Mouse (Mus musculus) stomach, embryonic 14.5 days (tissue): ENCODE results near the gene Dtx4. TPM values are rescaled to one million over a fixed set of nuclear protein-coding genes. Genes with fewer than 3 reads are reported as not detected.

Experiments
- ATAC-seq: fragments of 200-750 bp; cut with Nextera tagmentation; 2 replicates; pipeline ENCODE4 v1.8.0; 2017; ENCODE audit warnings: low read depth, moderate TSS enrichment; ENCODE audit not compliant: insufficient number of reproducible peaks, insufficient read depth, low FRiP score
- H3K27ac ChIP-seq: fragments of 300-500 bp; sonication (generic); 2 replicates; pipeline ENCODE4 v1.5.1; 2014; ENCODE audit warnings: mild to moderate bottlenecking, low read length, moderate library complexity, mixed read lengths
- H3K27me3 ChIP-seq: fragments of 300-500 bp; sonication (generic); 2 replicates; pipeline ENCODE4 v1.6.1; 2014; ENCODE audit warnings: low read length, control low read depth, mixed read lengths; ENCODE audit not compliant: control insufficient read depth, insufficient read depth
- H3K36me3 ChIP-seq: fragments of 300-500 bp; sonication (generic); 2 replicates; pipeline ENCODE4 v1.6.1; 2014; ENCODE audit warnings: mild to moderate bottlenecking, control low read depth, low read length, moderate library complexity, mixed read lengths; ENCODE audit not compliant: control insufficient read depth, insufficient read depth
- H3K4me1 ChIP-seq: fragments of 300-500 bp; sonication (generic); 2 replicates; pipeline ENCODE4 v1.6.1; 2014; ENCODE audit warnings: low read length, control low read depth, mixed read lengths; ENCODE audit not compliant: control insufficient read depth, insufficient read depth
- H3K4me2 ChIP-seq: fragments of 300-500 bp; sonication (generic); replicated peaks from 2 replicates; pipeline ENCODE4 v1.6.1; 2014; ENCODE audit warnings: low read depth, low read length, control low read depth
- H3K4me3 ChIP-seq: fragments of 300-500 bp; sonication (generic); 2 replicates; pipeline ENCODE4 v1.5.1; 2014; ENCODE audit warnings: low read depth, low read length, control low read depth
- H3K9ac ChIP-seq: fragments of 300-500 bp; sonication (generic); replicated peaks from 2 replicates; pipeline ENCODE4 v1.6.1; 2014; ENCODE audit warnings: low read depth, mild to moderate bottlenecking, control low read depth, low read length, moderate library complexity, mixed read lengths
- H3K9me3 ChIP-seq: fragments of 300-500 bp; sonication (generic); 2 replicates; pipeline ENCODE4 v1.6.1; 2016; ENCODE audit warnings: low read depth, low read length, control low read depth; ENCODE audit not compliant: control insufficient read depth
- WGBS: fragments of 180-500 bp; shearing (Covaris S2); extraction: QIAGEN DNeasy Blood & Tissue Kit; methylation state at CpG from one replicate; pipeline ENCODE4 v1.1.7; 2014; 5-methylcytosine and 5-hydroxymethylcytosine counted together
- polyA plus RNA-seq: library from polyadenylated mRNA; unstranded; fragments of >200 nt; fragmentation: Nextera tagmentation; extraction: Ambion mirVana; gene quantifications from 2 replicates; pipeline ENCODE4 v1.2.1, GENCODE M21; 2014

Dtx4 gene
- polyA plus RNA-seq, 1 experiment from 2014 or later, result 18.9 TPM

- no peak for ATAC-seq
- Histone ChIP-seq H3K4me1 (peaks cover 4% of the 10 kb centered on the region), H3K27me3 (no peaks in the 10 kb centered on the region), H3K4me2 (no peak within 1 kb of the TSS), H3K36me3 (no peaks in the 10 kb centered on the region), H3K9me3 (no peaks in the 10 kb centered on the region), H3K9ac (no peak within 1 kb of the TSS), H3K27ac (no peak within 1 kb of the TSS), H3K4me3 (no peak within 1 kb of the TSS)
- WGBS, result 67% methylated on average over 11 of the region's 11 CpGs
Observed at GRCm38 (mm10) chr19:12460282-12461249, 40.7 kb downstream of the Dtx4 start, which contains the start of gene Mpeg1. Mpeg1 (plus strand) TSS chr19:12460779.

- H3K9ac ChIP-seq, result no peak overlapping the region
- WGBS, result 68% methylated on average over 4 of the region's 4 CpGs
- H3K4me2 ChIP-seq, result no peak overlapping the region
- H3K36me3 ChIP-seq, result no peaks in the 10 kb centered on the region
- no peak for ATAC-seq
- no peak overlapping the region for H3K27ac ChIP-seq
- H3K4me1 ChIP-seq, result peaks cover 4% of the 10 kb centered on the region
- H3K9me3 ChIP-seq, result no peaks in the 10 kb centered on the region
- H3K4me3 ChIP-seq, result no peak overlapping the region
- H3K27me3 ChIP-seq, result no peaks in the 10 kb centered on the region
Observed at GRCm38 (mm10) chr19:12459516-12459915, 41.7 kb downstream of the Dtx4 start.

GRCm38 (mm10) chr19:12457401-12458066, 43.7 kb downstream of the Dtx4 start:
- Histone ChIP-seq H3K27ac (0 out of 2 replicates have a peak overlapping the region, but pooled peaks have one; percentile 39), H3K9me3 (no peaks in the 10 kb centered on the region)
- 59% methylated on average over 12 of the region's 12 CpGs for WGBS

GRCm38 (mm10) chr19:12445014-12445413, 56.2 kb downstream of the Dtx4 start:
- Histone ChIP-seq H3K9ac (no peak overlapping the region), H3K9me3 (no peaks in the 10 kb centered on the region), H3K27me3 (no peaks in the 10 kb centered on the region), H3K4me3 (no peak overlapping the region), H3K27ac (no peak overlapping the region), H3K36me3 (no peaks in the 10 kb centered on the region), H3K4me1 (no peaks in the 10 kb centered on the region), H3K4me2 (no peak overlapping the region)
- 83% methylated on average over 3 of the region's 3 CpGs for WGBS
- no peak for ATAC-seq

More at GRCm38 (mm10) chr19:12457401-12458066, 43.7 kb downstream of the Dtx4 start:
- no peaks in the 10 kb centered on the region for H3K27me3 ChIP-seq
- H3K4me2 ChIP-seq, result no peak overlapping the region
- no peak overlapping the region for H3K4me3 ChIP-seq
- no peaks in the 10 kb centered on the region; the same call in 1 of the 2 replicates for H3K4me1 ChIP-seq
- peak; percentile 56; the same call in 1 of the 2 replicates for ATAC-seq
- H3K36me3 ChIP-seq, result no peaks in the 10 kb centered on the region
- no peak overlapping the region for H3K9ac ChIP-seq

GRCm38 (mm10) chr19:12442560-12442959, 58.7 kb downstream of the Dtx4 start:
- ATAC-seq, result no peak
- Histone ChIP-seq H3K27ac (no peak overlapping the region), H3K4me2 (no peak overlapping the region), H3K4me1 (no peaks in the 10 kb centered on the region), H3K4me3 (no peak overlapping the region), H3K27me3 (no peaks in the 10 kb centered on the region), H3K9ac (no peak overlapping the region), H3K36me3 (no peaks in the 10 kb centered on the region), H3K9me3 (no peaks in the 10 kb centered on the region)
- 77% methylated on average over 4 of the region's 4 CpGs for WGBS

GRCm38 (mm10) chr19:12440103-12440725, 61.0 kb downstream of the Dtx4 start:
- Histone ChIP-seq H3K27me3 (no peaks in the 10 kb centered on the region), H3K36me3 (no peaks in the 10 kb centered on the region), H3K4me3 (no peak overlapping the region), H3K27ac (no peak overlapping the region), H3K9ac (no peak overlapping the region), H3K4me2 (no peak overlapping the region), H3K4me1 (no peaks in the 10 kb centered on the region), H3K9me3 (no peaks in the 10 kb centered on the region)
- WGBS, result 63% methylated on average over 5 of the region's 5 CpGs
- ATAC-seq, result no peak

- Histone ChIP-seq H3K27me3 (no peaks in the 10 kb centered on the region), H3K36me3 (no peaks in the 10 kb centered on the region), H3K9ac (no peak overlapping the region), H3K4me1 (no peaks in the 10 kb centered on the region), H3K4me2 (no peak overlapping the region), H3K27ac (no peak overlapping the region), H3K4me3 (no peak overlapping the region), H3K9me3 (no peaks in the 10 kb centered on the region)
- 59% methylated on average over 1 of the region's 1 CpGs for WGBS
- ATAC-seq, result no peak
Observed at GRCm38 (mm10) chr19:12439581-12439980, 61.7 kb downstream of the Dtx4 start.
